Mouse (Mus musculus): ENCODE data around the gene Gtf2f1. TPM values are rescaled to one million over a fixed set of nuclear protein-coding genes. Genes with fewer than 3 reads are reported as not detected.

The Gtf2f1 gene
- polyA plus RNA-seq, 1 experiment from 2014 or later: 61.0 TPM

DNA sequence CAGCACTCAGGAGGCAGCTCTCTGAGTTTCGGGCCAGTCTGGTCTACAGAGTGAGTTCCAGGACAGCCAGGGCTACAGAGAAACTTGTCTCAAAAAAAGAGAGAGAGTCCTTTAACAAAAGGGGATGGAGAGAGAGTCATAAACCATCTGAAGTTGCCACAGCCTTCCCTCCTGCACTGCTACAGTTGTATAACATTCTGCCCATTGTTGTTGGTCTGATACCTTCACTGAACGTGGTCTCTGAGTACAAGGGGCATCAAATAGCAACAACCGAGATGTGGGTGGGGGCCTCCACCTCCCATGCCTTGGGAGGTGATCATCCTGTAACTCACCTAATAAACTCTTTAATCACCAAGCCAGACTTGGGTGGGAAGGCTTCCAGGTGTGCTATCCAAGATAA lies 25.4 kb downstream of the Gtf2f1 start:
- no peak overlapping the region for H3K4me2 ChIP-seq (replicated peaks)
- H3K4me1 ChIP-seq: no peaks in the 10 kb centered on the region
- H3K9ac ChIP-seq: no peak overlapping the region
- no peak overlapping the region for H3K27ac ChIP-seq
- no peak for ATAC-seq (ENCODE audit: low FRiP score, low read depth)
- no peak overlapping the region for H3K4me3 ChIP-seq
- H3K9me3 ChIP-seq: no peaks in the 10 kb centered on the region
- 66% methylated on average over 3 of the region's 3 CpGs for WGBS
- H3K36me3 ChIP-seq: no peaks in the 10 kb centered on the region
- no peaks in the 10 kb centered on the region for H3K27me3 ChIP-seq

DNA sequence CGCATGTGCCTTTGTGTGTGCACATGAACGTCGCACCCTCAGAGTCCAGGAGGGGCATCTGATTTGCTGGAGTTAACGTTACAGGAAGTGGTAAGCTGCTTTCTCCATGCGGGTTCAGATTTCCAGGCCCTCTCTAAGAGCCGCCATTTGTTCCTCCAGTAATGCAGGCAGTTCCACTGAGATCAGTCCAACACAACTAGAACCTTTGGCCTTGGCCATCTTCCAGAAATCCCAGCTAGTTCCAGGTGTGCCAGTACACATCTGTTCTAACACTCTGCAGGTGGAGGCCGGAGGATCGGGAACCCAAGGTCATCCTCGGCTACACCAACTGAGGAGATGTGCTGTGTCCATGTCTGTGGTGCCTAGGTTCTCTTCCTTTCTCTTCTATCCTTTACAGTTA lies 26.2 kb downstream of the Gtf2f1 start:
- H3K4me3 ChIP-seq: no peak overlapping the region
- no peaks in the 10 kb centered on the region for H3K4me1 ChIP-seq
- no peaks in the 10 kb centered on the region for H3K36me3 ChIP-seq
- H3K27me3 ChIP-seq: no peaks in the 10 kb centered on the region
- ATAC-seq (ENCODE audit: low FRiP score, low read depth): no peak
- H3K4me2 ChIP-seq (replicated peaks): no peak overlapping the region
- WGBS: 72% methylated on average over 9 of the region's 9 CpGs
- H3K9ac ChIP-seq: no peak overlapping the region; the same call in 1 of the 2 replicates
- H3K9me3 ChIP-seq: no peaks in the 10 kb centered on the region
- no peak overlapping the region for H3K27ac ChIP-seq

DNA sequence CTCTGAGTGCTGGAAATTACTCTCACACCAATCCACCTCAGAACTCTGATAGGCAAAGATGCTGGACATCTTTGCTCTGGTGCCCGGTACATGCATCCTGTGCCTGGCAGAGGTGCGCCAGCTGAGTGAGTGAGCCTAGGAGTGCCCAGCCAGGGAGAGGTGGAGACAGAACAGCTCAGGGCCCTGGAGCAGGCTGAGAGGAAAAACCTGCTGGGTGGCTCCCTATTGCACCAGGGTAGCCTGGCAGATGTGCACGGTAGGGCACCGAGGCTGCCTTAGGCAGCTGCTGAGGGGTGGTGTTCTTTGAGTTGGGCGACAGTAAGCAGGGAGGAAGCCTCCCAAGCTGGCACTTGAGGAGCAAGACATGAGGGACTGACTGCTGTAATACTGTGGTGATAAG lies 29.1 kb downstream of the Gtf2f1 start, which contains the start of gene Acer1:
TSS of gene Acer1 (minus strand) at position 114 of the 400 bp plus-strand sequence.
- no peak for ATAC-seq (ENCODE audit: low FRiP score, low read depth)
- WGBS: 74% methylated on average over 5 of the region's 5 CpGs
- no peaks in the 10 kb centered on the region for H3K36me3 ChIP-seq

DNA sequence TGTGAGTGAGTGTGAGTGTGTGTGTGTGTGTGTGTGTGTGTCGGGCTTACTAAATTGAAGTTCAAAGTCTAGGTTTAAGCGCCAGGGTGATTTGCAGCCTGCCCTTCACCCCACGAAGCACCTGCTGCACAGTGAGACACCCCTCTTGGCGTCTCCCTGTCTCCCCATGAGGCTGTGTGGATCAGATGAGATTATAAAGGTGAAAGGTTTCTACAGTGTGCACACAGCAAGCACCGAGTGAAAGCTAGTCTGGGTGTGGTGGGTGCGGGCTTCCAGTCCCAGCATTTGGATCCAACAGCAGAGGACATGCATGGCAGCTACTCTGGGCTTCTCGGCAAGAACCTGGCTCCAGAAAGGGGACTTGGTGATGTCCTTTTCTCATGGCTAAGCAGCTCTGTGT lies 30.0 kb downstream of the Gtf2f1 start:
- H3K9ac ChIP-seq: no peak overlapping the region
- peaks cover 6% of the 10 kb centered on the region for H3K4me1 ChIP-seq
- H3K9me3 ChIP-seq: no peaks in the 10 kb centered on the region
- H3K27ac ChIP-seq: no peak overlapping the region
- H3K4me3 ChIP-seq: no peak overlapping the region
- no peak overlapping the region for H3K4me2 ChIP-seq (replicated peaks)
- WGBS: 61% methylated on average over 7 of the region's 7 CpGs
- ATAC-seq (ENCODE audit: low FRiP score, low read depth): no peak
- H3K27me3 ChIP-seq: no peaks in the 10 kb centered on the region
- H3K36me3 ChIP-seq: no peaks in the 10 kb centered on the region

More for the DNA sequence above, 29.1 kb downstream of the Gtf2f1 start, which contains the start of gene Acer1:
- Histone ChIP-seq H3K4me2 (replicated peaks) (no peak within 1 kb of the TSS), H3K9me3 (no peaks in the 10 kb centered on the region), H3K27ac (no peak within 1 kb of the TSS), H3K4me1 (peaks cover 6% of the 10 kb centered on the region), H3K27me3 (no peaks in the 10 kb centered on the region), H3K4me3 (no peak within 1 kb of the TSS), H3K9ac (no peak within 1 kb of the TSS)

DNA sequence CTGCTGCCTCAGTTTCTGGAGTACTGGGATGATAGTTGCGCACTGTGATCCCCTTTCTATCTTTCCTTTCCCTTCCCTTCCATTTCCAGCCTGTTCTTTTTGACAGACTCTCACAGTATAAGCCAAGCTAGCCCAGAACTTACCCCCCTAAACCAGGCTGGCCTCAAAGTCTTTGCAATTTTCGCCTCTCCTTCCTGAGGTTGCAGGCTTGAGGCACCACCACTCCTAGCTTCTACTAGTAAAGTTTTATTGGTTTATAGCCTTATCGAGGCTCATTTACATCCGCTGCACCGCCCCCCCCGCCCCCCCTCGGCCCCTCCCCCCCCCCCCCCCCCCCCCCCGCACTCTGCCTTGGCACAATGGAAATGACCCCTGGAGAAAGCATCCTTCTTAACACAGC lies 31.6 kb downstream of the Gtf2f1 start:
- Histone ChIP-seq H3K27ac (no peak overlapping the region), H3K4me2 (replicated peaks) (no peak overlapping the region), H3K9ac (no peak overlapping the region), H3K27me3 (no peaks in the 10 kb centered on the region), H3K4me3 (no peak overlapping the region), H3K36me3 (no peaks in the 10 kb centered on the region), H3K4me1 (peaks cover 6% of the 10 kb centered on the region), H3K9me3 (no peaks in the 10 kb centered on the region)
- 21% methylated on average over 6 of the region's 8 CpGs for WGBS
- ATAC-seq (ENCODE audit: low FRiP score, low read depth): no peak

DNA sequence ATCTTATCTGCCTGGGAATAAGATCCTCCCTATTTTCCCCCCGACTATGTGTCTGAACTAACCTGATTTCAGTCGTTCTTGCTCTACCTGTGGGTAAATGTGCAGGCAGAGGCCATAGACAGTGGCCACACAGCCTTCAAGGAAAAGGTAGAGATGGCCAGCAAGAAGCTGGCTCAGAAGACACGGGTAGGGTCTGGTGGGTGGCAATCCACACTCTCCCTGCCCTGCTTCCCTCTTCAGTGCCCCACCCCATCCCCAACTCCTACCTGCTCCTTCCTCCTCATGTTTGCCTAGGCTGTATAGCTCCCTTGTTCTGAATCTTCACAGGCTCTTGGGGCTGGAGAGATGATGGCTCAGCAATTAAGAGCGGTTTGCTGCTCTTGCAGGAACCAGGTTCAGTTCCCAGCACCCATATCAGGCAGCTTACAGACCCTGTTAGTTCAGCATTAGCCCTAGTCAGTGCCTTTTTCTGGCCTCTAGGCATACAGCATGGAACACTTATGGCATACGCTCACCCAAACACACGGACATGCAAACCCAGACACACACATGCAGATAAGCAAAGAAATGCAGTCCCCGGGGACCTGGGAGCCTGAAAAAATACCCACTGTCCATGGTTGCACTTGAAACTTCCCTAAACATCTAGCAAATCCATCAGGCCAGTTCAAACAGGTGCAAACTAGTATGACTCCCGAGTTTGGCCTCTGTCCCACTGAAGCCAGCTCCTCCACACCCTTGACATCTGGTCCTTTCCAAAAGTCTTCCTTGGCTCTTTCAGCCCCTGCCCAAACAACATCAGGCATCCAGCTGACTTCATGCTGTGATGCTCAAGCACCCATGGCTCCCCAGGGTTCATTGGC lies 34.3 kb downstream of the Gtf2f1 start:
- no peaks in the 10 kb centered on the region for H3K36me3 ChIP-seq
- no peak overlapping the region for H3K9ac ChIP-seq
- H3K4me3 ChIP-seq: no peak overlapping the region
- 80% methylated on average over 8 of the region's 8 CpGs for WGBS
- peaks cover 6% of the 10 kb centered on the region for H3K4me1 ChIP-seq
- H3K4me2 ChIP-seq (replicated peaks): no peak overlapping the region
- ATAC-seq (ENCODE audit: low FRiP score, low read depth): no peak
- 0 out of 2 replicates have a peak, but pooled peaks cover 2% of the 10 kb centered on the region for H3K27me3 ChIP-seq
- H3K9me3 ChIP-seq: no peaks in the 10 kb centered on the region
- H3K27ac ChIP-seq: no peak overlapping the region

DNA sequence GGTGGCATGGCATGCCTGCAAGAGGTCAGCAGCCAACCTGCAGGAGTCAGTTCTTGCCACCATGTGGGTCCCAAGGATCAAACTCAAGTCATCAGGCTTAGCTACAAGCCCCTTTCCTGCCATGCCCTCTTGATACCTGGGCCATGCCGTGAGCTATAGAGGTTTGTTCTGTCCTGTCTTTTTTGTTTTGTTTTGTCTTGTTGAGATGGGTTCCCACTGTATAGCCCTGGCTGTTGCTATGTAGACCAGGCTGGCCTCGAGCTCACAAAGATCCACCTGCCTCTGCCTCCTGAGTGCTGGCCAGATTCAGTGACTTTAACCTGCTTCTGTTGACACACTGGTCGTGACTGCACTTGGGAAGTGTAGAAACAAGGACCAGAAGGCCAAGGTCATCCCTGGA lies 35.7 kb downstream of the Gtf2f1 start:
- H3K27ac ChIP-seq: no peak overlapping the region
- no peak for ATAC-seq (ENCODE audit: low FRiP score, low read depth)
- no peak overlapping the region for H3K4me2 ChIP-seq (replicated peaks)
- no peaks in the 10 kb centered on the region for H3K36me3 ChIP-seq
- peaks cover 6% of the 10 kb centered on the region for H3K4me1 ChIP-seq
- WGBS: 82% methylated on average over 3 of the region's 3 CpGs
- H3K4me3 ChIP-seq: no peak overlapping the region
- no peaks in the 10 kb centered on the region for H3K9me3 ChIP-seq
- H3K27me3 ChIP-seq: peaks cover 3% of the 10 kb centered on the region; the same call in 1 of the 2 replicates
- no peak overlapping the region for H3K9ac ChIP-seq

DNA sequence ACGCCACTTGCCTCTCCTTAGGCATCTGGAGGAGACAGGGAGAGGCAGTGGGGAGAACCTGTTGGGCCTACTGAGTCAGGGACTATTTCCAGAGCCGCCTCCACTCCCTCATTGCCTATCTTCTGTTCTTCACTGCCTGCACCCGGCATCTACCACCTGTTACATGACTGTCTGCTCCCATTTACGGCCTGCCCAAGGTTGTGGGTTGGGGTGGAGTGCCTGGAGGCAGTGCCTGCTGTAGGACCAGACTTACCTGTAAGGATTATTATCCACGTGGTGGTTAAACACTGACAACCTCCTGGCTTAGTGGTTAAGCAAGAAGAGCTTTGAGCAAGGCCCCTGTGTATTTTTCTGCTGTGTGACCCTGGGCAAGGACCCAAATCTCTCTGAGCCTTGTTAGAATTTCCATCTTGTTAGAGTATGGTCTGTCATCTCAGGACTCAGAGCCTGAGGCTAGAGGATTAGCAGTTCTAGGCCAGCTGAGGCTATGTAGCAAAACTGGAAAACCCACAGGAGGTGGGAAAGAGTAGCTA lies 36.3 kb downstream of the Gtf2f1 start:
- H3K9me3 ChIP-seq: no peaks in the 10 kb centered on the region
- peaks cover 9% of the 10 kb centered on the region; the same call in 1 of the 2 replicates for H3K27me3 ChIP-seq
- no peak overlapping the region for H3K27ac ChIP-seq
- WGBS: 57% methylated on average over 5 of the region's 5 CpGs
- ATAC-seq (ENCODE audit: low FRiP score, low read depth): no peak
- H3K9ac ChIP-seq: no peak overlapping the region
- no peaks in the 10 kb centered on the region for H3K36me3 ChIP-seq
- no peak overlapping the region for H3K4me2 ChIP-seq (replicated peaks)
- peaks cover 6% of the 10 kb centered on the region for H3K4me1 ChIP-seq
- H3K4me3 ChIP-seq: no peak overlapping the region

DNA sequence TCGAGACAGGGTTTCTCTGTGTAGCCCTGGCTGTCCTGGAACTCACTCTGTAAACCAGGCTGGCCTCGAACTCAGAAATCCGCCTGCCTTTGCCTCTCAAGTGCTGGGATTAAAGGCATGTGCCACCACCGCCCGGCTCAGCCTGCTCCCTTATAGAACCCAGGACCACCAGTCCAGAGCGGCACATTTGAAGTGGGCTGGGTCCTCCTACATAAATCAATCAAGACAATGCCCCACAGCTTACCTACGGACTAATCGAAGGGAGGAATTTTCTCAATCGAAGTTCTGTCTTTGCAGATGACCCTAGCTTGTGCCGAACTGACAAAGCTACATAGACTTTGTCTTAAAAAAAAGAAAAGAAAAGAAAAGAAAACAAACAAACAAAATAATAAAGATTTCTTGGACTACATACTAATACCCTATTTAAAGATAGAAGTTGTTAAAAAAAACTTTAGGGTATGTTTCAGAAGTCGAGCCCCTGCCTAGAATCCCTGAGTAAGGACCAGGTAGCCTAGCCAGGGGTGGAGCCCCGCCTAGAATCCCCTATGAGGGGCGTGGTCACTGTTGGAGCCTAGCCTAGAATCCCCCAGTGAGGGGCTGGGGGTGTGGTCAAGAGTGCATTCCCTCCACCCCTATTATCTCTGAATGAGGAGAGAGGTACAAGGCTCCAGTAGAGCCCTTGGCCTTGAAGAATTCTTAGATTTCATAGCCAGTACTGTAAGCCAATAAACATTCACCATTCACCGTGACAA lies 37.0 kb downstream of the Gtf2f1 start:
- Histone ChIP-seq H3K36me3 (no peaks in the 10 kb centered on the region), H3K4me2 (replicated peaks) (no peak overlapping the region), H3K9me3 (no peaks in the 10 kb centered on the region), H3K27ac (no peak overlapping the region), H3K27me3 (peaks cover 9% of the 10 kb centered on the region; the same call in 1 of the 2 replicates), H3K4me3 (no peak overlapping the region), H3K9ac (no peak overlapping the region), H3K4me1 (peaks cover 2% of the 10 kb centered on the region)
- ATAC-seq (ENCODE audit: low FRiP score, low read depth): no peak
- 60% methylated on average over 13 of the region's 14 CpGs for WGBS

DNA sequence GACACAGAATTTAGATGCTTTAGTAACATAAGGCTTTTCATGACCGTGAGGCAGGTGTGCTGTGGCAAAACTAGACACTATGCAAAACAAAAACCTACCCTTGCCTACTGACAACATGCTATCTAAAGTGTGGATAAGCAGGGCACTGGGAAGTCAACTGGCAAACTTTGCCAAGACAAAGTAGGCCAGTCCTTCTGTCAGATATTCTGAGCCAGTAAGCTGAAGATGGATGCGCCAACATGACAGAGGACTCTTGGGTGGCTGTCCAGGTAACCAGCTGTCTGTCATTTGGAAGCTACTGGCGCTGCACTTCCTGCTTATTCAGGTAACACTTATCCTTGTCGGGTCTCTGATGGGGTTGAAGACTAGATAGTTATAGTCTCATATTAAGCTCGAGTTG lies 41.0 kb downstream of the Gtf2f1 start:
- ATAC-seq (ENCODE audit: low FRiP score, low read depth): no peak
- Histone ChIP-seq H3K9me3 (no peaks in the 10 kb centered on the region), H3K9ac (no peak overlapping the region), H3K36me3 (no peaks in the 10 kb centered on the region), H3K4me2 (replicated peaks) (no peak overlapping the region), H3K27me3 (peaks cover 9% of the 10 kb centered on the region; the same call in 1 of the 2 replicates), H3K4me3 (no peak overlapping the region), H3K27ac (no peak overlapping the region), H3K4me1 (no peaks in the 10 kb centered on the region)
- 70% methylated on average over 5 of the region's 5 CpGs for WGBS

DNA sequence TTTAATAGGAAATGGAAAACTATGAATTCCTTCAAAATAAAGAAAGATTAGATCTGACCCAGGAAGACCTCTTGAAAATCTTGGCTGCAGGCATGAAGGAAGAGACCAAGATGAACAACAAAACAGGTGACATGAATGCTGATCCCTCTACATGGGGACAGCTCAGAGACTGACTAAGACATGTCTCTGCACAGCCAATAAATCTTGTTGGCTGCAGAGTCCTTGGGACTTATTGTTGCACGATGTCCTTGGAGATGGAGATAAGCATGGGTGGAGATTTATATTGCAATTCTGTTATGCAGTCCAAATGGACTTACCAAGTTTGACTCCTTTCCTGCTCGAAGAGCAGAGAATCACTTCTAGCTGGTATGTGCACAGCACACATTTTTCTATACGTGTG lies 41.8 kb downstream of the Gtf2f1 start:
- H3K27ac ChIP-seq: no peak overlapping the region
- 67% methylated on average over 3 of the region's 3 CpGs for WGBS
- H3K9me3 ChIP-seq: no peaks in the 10 kb centered on the region
- H3K4me3 ChIP-seq: no peak overlapping the region
- no peak overlapping the region for H3K4me2 ChIP-seq (replicated peaks)
- H3K9ac ChIP-seq: no peak overlapping the region
- no peaks in the 10 kb centered on the region for H3K36me3 ChIP-seq
- no peaks in the 10 kb centered on the region for H3K4me1 ChIP-seq
- H3K27me3 ChIP-seq: peaks cover 9% of the 10 kb centered on the region; the same call in 1 of the 2 replicates
- ATAC-seq (ENCODE audit: low FRiP score, low read depth): no peak

DNA sequence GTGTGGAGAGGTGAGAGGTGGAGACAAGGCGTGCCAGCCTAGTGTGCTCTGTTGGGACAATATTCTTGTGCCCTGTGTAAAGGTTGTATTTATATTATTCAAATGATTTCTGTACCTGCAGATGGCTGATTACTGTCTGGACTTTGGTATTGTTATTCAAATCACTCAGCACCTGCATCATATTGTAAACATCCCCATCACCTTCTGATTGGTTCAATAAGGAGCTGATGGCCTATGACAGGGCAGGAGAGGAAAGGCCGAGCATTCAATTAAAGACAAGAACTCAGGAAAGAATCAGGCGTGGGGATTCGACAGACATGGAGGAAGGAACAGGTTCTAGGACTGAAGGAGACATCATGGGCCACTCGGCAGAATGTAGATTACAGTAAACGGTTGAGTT lies 47.4 kb downstream of the Gtf2f1 start:
- Histone ChIP-seq H3K36me3 (no peaks in the 10 kb centered on the region), H3K4me3 (no peak overlapping the region), H3K27ac (no peak overlapping the region), H3K9me3 (no peaks in the 10 kb centered on the region), H3K9ac (no peak overlapping the region), H3K4me1 (no peaks in the 10 kb centered on the region), H3K27me3 (no peaks in the 10 kb centered on the region), H3K4me2 (replicated peaks) (no peak overlapping the region)
- no peak for ATAC-seq (ENCODE audit: low FRiP score, low read depth)
- WGBS: 78% methylated on average over 6 of the region's 6 CpGs
